Mouse (Mus musculus): ENCODE results near the gene Ccin. TPM values are rescaled to one million over a fixed set of nuclear protein-coding genes. Genes with fewer than 3 reads are reported as not detected.

The Ccin gene
- not detected in 2 replicates for polyA plus RNA-seq (2014; fragmentation: Nextera tagmentation; extraction: Ambion mirVana)

DNA sequence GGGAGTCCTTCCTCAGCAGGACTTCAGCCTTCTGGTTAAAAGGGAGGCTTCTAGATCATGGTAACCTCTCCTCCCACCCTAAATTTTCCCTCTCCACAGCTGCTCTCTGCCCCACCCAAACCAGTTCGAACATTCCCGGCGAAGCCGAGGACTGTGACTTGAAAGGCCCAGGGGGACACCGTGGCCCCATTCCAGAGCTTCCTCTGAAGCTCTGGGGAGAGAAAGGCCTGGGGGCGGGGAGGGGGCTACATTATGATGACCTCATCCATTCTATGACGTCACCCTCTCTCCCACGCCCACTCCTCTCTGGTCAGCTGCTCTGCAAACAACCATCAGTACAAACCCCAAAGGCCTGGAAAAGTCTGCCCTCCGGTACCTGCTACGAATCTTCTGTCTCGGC is at the start of gene Ccin:
Ccin (plus strand) TSS at position 303 of the 400 bp plus-strand sequence.
- H3K27ac ChIP-seq (ENCODE audit: low read depth, low read length): no peak within 1 kb of the TSS

DNA sequence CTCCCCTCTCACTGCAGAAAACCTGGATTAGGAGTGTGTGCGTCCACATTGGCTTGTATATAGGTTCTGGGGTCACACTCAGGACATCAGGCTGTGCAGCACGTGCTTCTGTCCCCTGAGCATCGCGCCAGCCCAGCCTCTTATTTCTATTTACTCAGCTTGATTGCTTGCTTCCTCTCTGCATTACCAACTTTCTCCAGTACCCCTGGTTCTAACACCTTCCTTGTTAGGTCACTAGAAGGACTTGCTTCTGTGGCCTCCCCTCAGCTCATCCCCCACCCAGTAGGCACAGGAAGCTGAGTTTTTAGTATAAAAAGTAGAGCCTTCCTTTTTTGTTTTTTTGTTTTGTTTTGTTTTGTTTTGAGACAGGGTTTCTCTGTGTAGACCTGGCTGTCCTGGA is 47.1 kb upstream of the Ccin start:
- peaks cover 3% of the 10 kb centered on the region; the same call in 1 of the 2 replicates for H3K36me3 ChIP-seq (ENCODE audit: control insufficient read depth, insufficient read depth, low read length)
- DNase-seq (ENCODE audit: low spot score): no peak
- no peak overlapping the region for H3K4me3 ChIP-seq (ENCODE audit: low read depth, low read length)
- 72% methylated on average over 4 of the region's 4 CpGs for WGBS
- no peaks in the 10 kb centered on the region for H3K27me3 ChIP-seq (replicated peaks; ENCODE audit: control insufficient read depth, insufficient read depth, low read length)
- H3K9ac ChIP-seq (ENCODE audit: low read depth, low read length): no peak overlapping the region
- no peak overlapping the region for H3K4me2 ChIP-seq
- no peak overlapping the region for H3K27ac ChIP-seq (ENCODE audit: low read depth, low read length)
- no peaks in the 10 kb centered on the region for H3K9me3 ChIP-seq (ENCODE audit: control insufficient read depth, low read length)
- H3K4me1 ChIP-seq (replicated peaks; ENCODE audit: control insufficient read depth, insufficient read depth, low read length): peaks cover 4% of the 10 kb centered on the region; the same call in 1 of the 2 replicates
- ATAC-seq (replicated peaks; ENCODE audit: low FRiP score): no peak

More for the DNA sequence above, at the start of gene Ccin:
- Histone ChIP-seq H3K27me3 (replicated peaks; ENCODE audit: control insufficient read depth, insufficient read depth, low read length) (no peaks in the 10 kb centered on the region), H3K4me1 (replicated peaks; ENCODE audit: control insufficient read depth, insufficient read depth, low read length) (peaks cover 10% of the 10 kb centered on the region), H3K4me3 (ENCODE audit: low read depth, low read length) (peak within 1 kb of the TSS; percentile 33), H3K9me3 (ENCODE audit: control insufficient read depth, low read length) (no peaks in the 10 kb centered on the region), H3K4me2 (peak within 1 kb of the TSS; percentile 70), H3K9ac (ENCODE audit: low read depth, low read length) (peak within 1 kb of the TSS; percentile 65), H3K36me3 (ENCODE audit: control insufficient read depth, insufficient read depth, low read length) (no peaks in the 10 kb centered on the region; the same call in 1 of the 2 replicates)
- ATAC-seq (replicated peaks; ENCODE audit: low FRiP score) (no peak), DNase-seq (ENCODE audit: low spot score) (no peak)
- WGBS: 84% methylated on average over 11 of the region's 11 CpGs

DNA sequence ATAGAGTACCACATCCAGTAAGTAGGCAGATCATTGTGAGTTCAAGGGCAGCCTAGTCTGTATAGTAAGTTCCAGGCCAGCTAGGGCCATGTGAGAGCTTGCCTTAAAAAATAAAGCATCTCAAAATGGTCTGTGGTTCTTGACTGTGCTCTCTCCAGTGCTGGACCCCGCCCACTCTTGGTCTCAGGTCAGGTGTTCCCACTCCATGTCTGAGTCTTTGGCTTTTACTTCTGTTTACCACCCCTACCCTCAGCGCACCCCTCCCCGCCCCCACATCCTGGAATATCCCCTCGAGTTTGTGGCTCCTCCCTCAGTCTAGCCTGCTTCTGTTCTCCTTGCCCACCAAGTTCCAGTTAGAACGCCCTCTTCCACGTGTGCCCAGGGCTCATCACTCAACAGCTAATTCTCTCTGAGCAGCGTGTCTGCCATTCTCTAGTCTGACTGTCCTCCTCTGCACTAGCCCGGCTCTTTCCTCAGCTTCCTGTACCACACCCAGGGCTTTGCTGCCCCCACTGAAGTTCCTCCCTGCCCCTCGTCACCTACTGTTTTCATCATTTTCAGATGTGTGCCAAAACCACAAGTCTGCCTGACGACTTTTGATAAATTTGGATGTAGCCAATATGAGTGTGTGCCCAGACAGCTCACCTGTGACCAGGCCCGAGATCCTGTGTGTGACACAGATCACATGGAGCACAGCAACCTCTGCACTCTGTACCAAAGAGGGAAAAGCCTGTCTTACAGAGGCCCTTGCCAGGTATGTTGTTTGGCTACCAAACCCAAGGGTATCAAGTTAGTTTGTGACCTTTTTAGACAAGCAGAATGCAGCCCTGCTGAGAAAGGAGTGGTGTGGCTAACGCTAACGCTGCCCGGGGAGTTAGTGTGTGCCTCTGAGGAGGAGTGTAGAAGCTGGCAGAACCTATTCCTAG is 46.3 kb upstream of the Ccin start:
- Histone ChIP-seq H3K9me3 (ENCODE audit: control insufficient read depth, low read length) (no peaks in the 10 kb centered on the region), H3K9ac (ENCODE audit: low read depth, low read length) (no peak overlapping the region), H3K27me3 (replicated peaks; ENCODE audit: control insufficient read depth, insufficient read depth, low read length) (no peaks in the 10 kb centered on the region), H3K4me3 (ENCODE audit: low read depth, low read length) (no peak overlapping the region), H3K4me2 (peak overlapping the region; percentile 29; the same call in 1 of the 2 replicates), H3K36me3 (ENCODE audit: control insufficient read depth, insufficient read depth, low read length) (peaks cover under 1% of the 10 kb centered on the region; the same call in 1 of the 2 replicates), H3K27ac (ENCODE audit: low read depth, low read length) (no peak overlapping the region), H3K4me1 (replicated peaks; ENCODE audit: control insufficient read depth, insufficient read depth, low read length) (peaks cover 4% of the 10 kb centered on the region; the same call in 1 of the 2 replicates)
- WGBS: 48% methylated on average over 14 of the region's 14 CpGs
- DNase-seq (ENCODE audit: low spot score): no peak
- ATAC-seq (replicated peaks; ENCODE audit: low FRiP score): peak; percentile 18; the same call in 1 of the 2 replicates

DNA sequence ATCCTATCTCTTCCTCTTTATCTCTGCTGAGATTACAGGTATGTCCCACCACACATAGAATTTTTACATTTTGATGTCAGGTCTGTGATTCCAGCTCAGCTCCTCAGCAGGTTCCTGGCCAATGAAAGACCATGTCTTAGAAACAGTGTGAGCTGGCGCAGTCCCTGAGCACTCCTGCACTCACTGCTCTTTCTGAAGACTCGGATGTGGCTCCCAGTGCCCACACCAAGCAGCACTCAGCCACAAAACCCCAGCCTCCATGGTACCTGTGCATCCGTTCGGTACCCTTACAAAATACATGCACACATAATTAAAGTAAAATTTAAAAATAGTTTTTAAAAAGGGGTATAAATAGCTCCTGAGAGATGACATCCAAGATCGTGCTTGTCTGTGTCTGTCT is 42.0 kb upstream of the Ccin start:
- no peaks in the 10 kb centered on the region for H3K9me3 ChIP-seq (ENCODE audit: control insufficient read depth, low read length)
- H3K4me1 ChIP-seq (replicated peaks; ENCODE audit: control insufficient read depth, insufficient read depth, low read length): peaks cover 4% of the 10 kb centered on the region; the same call in 1 of the 2 replicates
- no peak for DNase-seq (ENCODE audit: low spot score)
- no peaks in the 10 kb centered on the region for H3K27me3 ChIP-seq (replicated peaks; ENCODE audit: control insufficient read depth, insufficient read depth, low read length)
- H3K4me3 ChIP-seq (ENCODE audit: low read depth, low read length): no peak overlapping the region
- 78% methylated on average over 5 of the region's 5 CpGs for WGBS
- no peak overlapping the region for H3K27ac ChIP-seq (ENCODE audit: low read depth, low read length)
- H3K36me3 ChIP-seq (ENCODE audit: control insufficient read depth, insufficient read depth, low read length): no peaks in the 10 kb centered on the region
- H3K9ac ChIP-seq (ENCODE audit: low read depth, low read length): no peak overlapping the region
- no peak for ATAC-seq (replicated peaks; ENCODE audit: low FRiP score)
- no peak overlapping the region for H3K4me2 ChIP-seq

DNA sequence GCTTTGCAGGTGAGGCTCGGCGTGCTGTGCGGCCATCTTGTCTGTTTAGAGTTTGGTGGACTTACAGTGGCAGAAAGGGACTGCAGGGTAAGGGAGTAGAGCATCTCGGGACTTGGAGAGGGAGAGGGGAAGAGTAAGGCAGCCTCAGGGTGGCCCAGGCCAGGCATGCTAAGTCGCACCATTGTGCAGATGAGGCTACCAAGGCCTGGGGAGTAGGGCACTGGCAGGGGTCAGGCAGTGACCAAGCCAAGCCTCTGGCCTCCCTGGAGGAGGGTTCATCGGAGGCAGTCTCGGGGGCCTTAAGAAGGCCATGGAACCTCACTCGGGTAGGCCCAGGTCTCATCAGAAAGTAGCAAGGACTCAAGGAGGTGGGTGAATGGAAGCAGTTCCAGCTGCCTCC is 40.9 kb upstream of the Ccin start:
- no peaks in the 10 kb centered on the region for H3K4me1 ChIP-seq (replicated peaks; ENCODE audit: control insufficient read depth, insufficient read depth, low read length)
- H3K27me3 ChIP-seq (replicated peaks; ENCODE audit: control insufficient read depth, insufficient read depth, low read length): no peaks in the 10 kb centered on the region
- no peak for ATAC-seq (replicated peaks; ENCODE audit: low FRiP score)
- no peak overlapping the region for H3K4me2 ChIP-seq
- no peaks in the 10 kb centered on the region for H3K9me3 ChIP-seq (ENCODE audit: control insufficient read depth, low read length)
- H3K9ac ChIP-seq (ENCODE audit: low read depth, low read length): no peak overlapping the region
- no peak overlapping the region for H3K27ac ChIP-seq (ENCODE audit: low read depth, low read length)
- WGBS: 88% methylated on average over 8 of the region's 8 CpGs
- no peaks in the 10 kb centered on the region for H3K36me3 ChIP-seq (ENCODE audit: control insufficient read depth, insufficient read depth, low read length)
- no peak overlapping the region for H3K4me3 ChIP-seq (ENCODE audit: low read depth, low read length)
- DNase-seq (ENCODE audit: low spot score): no peak

DNA sequence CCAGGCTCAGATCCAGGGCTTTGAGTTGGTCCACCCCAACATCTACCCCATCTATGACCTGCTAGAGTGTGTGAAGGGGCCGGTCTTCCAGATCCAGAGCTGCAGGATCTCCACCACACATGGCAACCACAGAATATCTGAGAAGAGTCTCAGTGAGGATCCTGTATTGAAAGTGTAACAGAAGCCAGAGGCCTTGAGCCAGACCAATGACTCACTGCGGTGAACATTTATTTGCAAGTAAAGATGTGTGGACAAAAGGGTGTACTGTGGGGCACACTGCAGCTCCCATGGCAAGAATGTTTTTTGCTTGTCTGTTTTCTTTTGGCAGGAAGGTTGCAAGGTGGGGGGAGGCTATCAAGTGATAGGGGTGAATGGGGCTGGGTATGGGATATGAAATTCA is 35.7 kb upstream of the Ccin start:
- 90% methylated on average over 2 of the region's 2 CpGs for WGBS
- Histone ChIP-seq H3K27ac (ENCODE audit: low read depth, low read length) (no peak overlapping the region), H3K36me3 (ENCODE audit: control insufficient read depth, insufficient read depth, low read length) (no peaks in the 10 kb centered on the region), H3K27me3 (replicated peaks; ENCODE audit: control insufficient read depth, insufficient read depth, low read length) (no peaks in the 10 kb centered on the region), H3K9me3 (ENCODE audit: control insufficient read depth, low read length) (no peaks in the 10 kb centered on the region), H3K4me1 (replicated peaks; ENCODE audit: control insufficient read depth, insufficient read depth, low read length) (no peaks in the 10 kb centered on the region), H3K4me2 (no peak overlapping the region), H3K9ac (ENCODE audit: low read depth, low read length) (no peak overlapping the region), H3K4me3 (ENCODE audit: low read depth, low read length) (no peak overlapping the region)
- DNase-seq (ENCODE audit: low spot score) (no peak), ATAC-seq (replicated peaks; ENCODE audit: low FRiP score) (no peak)

DNA sequence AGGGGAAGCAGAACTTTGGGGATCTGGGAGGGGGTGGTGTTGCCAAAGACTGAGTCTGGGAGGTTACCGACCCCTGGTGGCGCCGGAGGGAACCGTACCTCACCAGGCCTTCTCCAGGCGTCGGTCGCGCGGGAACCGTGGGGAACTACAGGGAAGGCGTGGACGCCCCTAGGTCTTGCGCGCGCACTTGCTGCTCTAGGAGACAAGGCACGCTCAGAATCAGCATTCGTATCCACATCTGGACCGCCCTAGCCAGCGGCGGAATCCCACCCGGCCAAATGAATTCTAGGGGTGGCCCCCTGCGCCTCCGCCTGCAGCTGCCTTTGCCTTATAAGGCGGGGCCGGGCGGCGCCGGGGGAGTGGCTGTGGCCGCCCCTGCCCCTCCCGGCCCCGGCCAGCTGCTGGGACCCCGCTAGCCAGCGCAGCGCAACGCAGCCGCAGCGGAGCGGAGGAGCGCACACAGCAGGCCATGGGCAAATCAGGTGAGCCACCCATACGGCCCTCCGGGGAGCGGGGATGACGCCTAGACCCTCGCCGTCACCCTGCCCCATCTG is 25.9 kb upstream of the Ccin start, which contains the start of gene Glipr2:
Glipr2 (plus strand) TSS at position 110 of the 554 bp plus-strand sequence.
- Histone ChIP-seq H3K9me3 (ENCODE audit: control insufficient read depth, low read length) (no peaks in the 10 kb centered on the region), H3K27me3 (replicated peaks; ENCODE audit: control insufficient read depth, insufficient read depth, low read length) (no peaks in the 10 kb centered on the region), H3K27ac (ENCODE audit: low read depth, low read length) (peak within 1 kb of the TSS; percentile 81), H3K36me3 (ENCODE audit: control insufficient read depth, insufficient read depth, low read length) (no peaks in the 10 kb centered on the region), H3K4me3 (ENCODE audit: low read depth, low read length) (peak within 1 kb of the TSS; percentile 83), H3K4me2 (peak within 1 kb of the TSS; percentile 93), H3K4me1 (replicated peaks; ENCODE audit: control insufficient read depth, insufficient read depth, low read length) (peaks cover 40% of the 10 kb centered on the region), H3K9ac (ENCODE audit: low read depth, low read length) (peak within 1 kb of the TSS; percentile 73)
- ATAC-seq (replicated peaks; ENCODE audit: low FRiP score) (peak; percentile 82), DNase-seq (ENCODE audit: low spot score) (peak; percentile 90)
- under 1% methylated on average over 45 of the region's 45 CpGs for WGBS

DNA sequence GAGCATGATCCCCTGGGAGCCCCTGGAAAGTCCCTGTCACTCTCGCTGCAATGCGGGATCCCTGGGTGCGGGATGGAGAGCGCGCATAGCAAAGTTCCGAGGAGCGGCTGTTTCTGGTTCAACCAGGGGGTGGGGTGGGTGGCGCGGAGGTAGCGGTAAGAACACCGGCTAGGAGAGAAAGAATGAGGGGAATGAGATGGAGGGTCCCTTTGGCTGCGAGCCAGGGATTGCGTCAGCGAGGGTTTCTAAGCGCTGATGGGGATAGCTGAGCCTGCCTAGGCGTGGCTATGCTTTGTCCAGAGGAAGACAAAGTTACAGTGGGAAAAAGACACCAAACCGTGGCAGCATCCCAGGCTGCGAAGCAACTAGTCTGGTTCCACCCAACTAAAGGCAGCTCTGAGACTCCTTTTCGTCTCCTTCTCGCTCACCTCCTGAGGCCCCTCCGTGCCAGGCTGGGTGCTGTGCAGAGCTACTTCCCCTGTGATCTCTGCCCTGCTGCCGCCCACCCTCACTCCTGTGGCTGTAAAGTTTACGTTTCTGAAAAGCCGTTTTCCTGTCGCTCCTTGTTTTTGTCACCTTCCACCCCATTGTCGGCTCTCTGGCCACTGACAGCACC is 25.3 kb upstream of the Ccin start:
- no peaks in the 10 kb centered on the region for H3K27me3 ChIP-seq (replicated peaks; ENCODE audit: control insufficient read depth, insufficient read depth, low read length)
- ATAC-seq (replicated peaks; ENCODE audit: low FRiP score) (peak; percentile 35), DNase-seq (ENCODE audit: low spot score) (no peak)
- H3K36me3 ChIP-seq (ENCODE audit: control insufficient read depth, insufficient read depth, low read length): no peaks in the 10 kb centered on the region
- peaks cover 46% of the 10 kb centered on the region for H3K4me1 ChIP-seq (replicated peaks; ENCODE audit: control insufficient read depth, insufficient read depth, low read length)
- H3K4me3 ChIP-seq (ENCODE audit: low read depth, low read length): peak overlapping the region; percentile 83
- peak overlapping the region; percentile 73 for H3K9ac ChIP-seq (ENCODE audit: low read depth, low read length)
- peak overlapping the region; percentile 81 for H3K27ac ChIP-seq (ENCODE audit: low read depth, low read length)
- peak overlapping the region; percentile 93 for H3K4me2 ChIP-seq
- under 1% methylated on average over 26 of the region's 26 CpGs for WGBS
- no peaks in the 10 kb centered on the region for H3K9me3 ChIP-seq (ENCODE audit: control insufficient read depth, low read length)

Data from liver, embryonic 11.5 days (tissue).